Mouse (Mus musculus) CH12.LX (cell line): ENCODE data around the gene Epha3. TPM values are rescaled to one million over a fixed set of nuclear protein-coding genes. Genes with fewer than 3 reads are reported as not detected.

ENCODE experiments used
- DNase-seq: peaks from one replicate; pipeline ENCODE4 v3.0.0-alpha.2; 2013; ENCODE audit errors: extremely low read depth
- H3K27ac ChIP-seq: 2 replicates; pipeline ENCODE4 v1.5.1; 2012; ENCODE audit warnings: low read depth, mild to moderate bottlenecking, control low read depth, moderate library complexity; ENCODE audit not compliant: insufficient read depth
- H3K27me3 ChIP-seq: replicated peaks from 2 replicates; pipeline ENCODE3; 2012; ENCODE audit warnings: inconsistent platforms
- H3K36me3 ChIP-seq, 2 experiments: replicated peaks in 1 of 2; 2 replicates each; pipeline versions ENCODE3 to v1.6.1; 2012; ENCODE audit warnings: inconsistent platforms in 1 of 2, low read length in 1 of 2, mild to moderate bottlenecking in 1 of 2, mixed read lengths in 1 of 2, moderate library complexity in 1 of 2; ENCODE audit not compliant: control insufficient read depth in 1 of 2, insufficient read depth in 1 of 2
- H3K4me1 ChIP-seq, 2 experiments: 2 replicates each; pipeline ENCODE4 v1.6.1; 2012; ENCODE audit warnings: inconsistent platforms in 1 of 2, moderate library complexity in 1 of 2; ENCODE audit not compliant: insufficient read depth in 2 of 2, control insufficient read depth in 1 of 2
- H3K4me2 ChIP-seq: 2 replicates; pipeline ENCODE4 v1.6.1; 2012; ENCODE audit warnings: low read depth, mild to moderate bottlenecking, control low read depth; ENCODE audit not compliant: poor library complexity, insufficient read depth, severe bottlenecking
- H3K4me3 ChIP-seq, 3 experiments: fragments of 150-350 bp in 1 of 3; sonication (generic) in 1 of 3; replicated peaks in 1 of 3; 2 replicates each; pipeline versions ENCODE3 to v1.5.1; 2011 to 2012; ENCODE audit warnings: low read depth in 2 of 3, low read length in 2 of 3, mild to moderate bottlenecking in 2 of 3, moderate library complexity in 2 of 3, control low read depth in 1 of 3, improper control_type of control experiment in 1 of 3, inconsistent platforms in 1 of 3, mixed read lengths in 1 of 3; ENCODE audit not compliant: poor library complexity in 1 of 3
- H3K79me2 ChIP-seq: replicated peaks from 2 replicates; pipeline ENCODE4 v1.6.1; 2012; ENCODE audit warnings: mild to moderate bottlenecking, moderate library complexity; ENCODE audit not compliant: control insufficient read depth, poor library complexity, insufficient read depth, severe bottlenecking; ENCODE audit errors: extremely low read depth
- H3K9ac ChIP-seq: 2 replicates; pipeline ENCODE4 v1.6.1; 2012; ENCODE audit warnings: low read depth, mild to moderate bottlenecking, control low read depth, moderate library complexity; ENCODE audit not compliant: insufficient read depth
- H3K9me3 ChIP-seq: replicated peaks from 2 replicates; pipeline ENCODE3; 2012; ENCODE audit warnings: low read length, inconsistent platforms, mixed read lengths
- BHLHE40 ChIP-seq: IDR thresholded peaks from 2 replicates; pipeline ENCODE4 v1.6.1; 2011; ENCODE audit warnings: mild to moderate bottlenecking, low read depth, low read length, improper control_type of control experiment
- CHD1 ChIP-seq: IDR thresholded peaks from 2 replicates; pipeline ENCODE4 v1.6.1; 2012; ENCODE audit warnings: low read depth, low read length, improper control_type of control experiment, inconsistent platforms
- CTCF ChIP-seq, 2 experiments: IDR thresholded peaks in 1 of 2; conservative IDR thresholded peaks in 1 of 2; 2 replicates each; pipeline ENCODE4 v1.5.1; 2011 to 2012; ENCODE audit warnings: low read depth in 2 of 2, low read length in 2 of 2, improper control_type of control experiment in 1 of 2, inconsistent platforms in 1 of 2, mild to moderate bottlenecking in 1 of 2, moderate library complexity in 1 of 2
- GABPA ChIP-seq: IDR thresholded peaks from 2 replicates; pipeline ENCODE4 v1.6.1; 2012; ENCODE audit warnings: low read depth, low read length, improper control_type of control experiment, inconsistent platforms; ENCODE audit not compliant: insufficient replicate concordance
- IRF4 ChIP-seq: IDR thresholded peaks from 2 replicates; pipeline ENCODE4 v1.6.1; 2014; ENCODE audit warnings: low read depth, mild to moderate bottlenecking, inconsistent platforms, low read length, improper control_type of control experiment
- JUN ChIP-seq: IDR thresholded peaks from 2 replicates; pipeline ENCODE4 v1.6.1; 2011; ENCODE audit warnings: low read depth, mild to moderate bottlenecking, low read length, improper control_type of control experiment, moderate library complexity; ENCODE audit not compliant: insufficient read depth
- KAT2A ChIP-seq: IDR thresholded peaks from 2 replicates; pipeline ENCODE4 v1.6.1; 2012; ENCODE audit warnings: low read length, improper control_type of control experiment, inconsistent platforms; ENCODE audit not compliant: insufficient replicate concordance
- MAFK ChIP-seq: IDR thresholded peaks from 2 replicates; pipeline ENCODE4 v1.6.1; 2011; ENCODE audit warnings: low read length, improper control_type of control experiment; ENCODE audit not compliant: insufficient replicate concordance
- MAZ ChIP-seq: IDR thresholded peaks from 2 replicates; pipeline ENCODE4 v1.6.1; 2012; ENCODE audit warnings: low read depth, mild to moderate bottlenecking, inconsistent platforms, low read length, improper control_type of control experiment, moderate library complexity
- MYC ChIP-seq: IDR thresholded peaks from 2 replicates; pipeline ENCODE4 v1.6.1; 2011; ENCODE audit warnings: low read depth, mild to moderate bottlenecking, improper control_type of control experiment, low read length
- NRF1 ChIP-seq: IDR thresholded peaks from 2 replicates; pipeline ENCODE4 v1.6.1; 2014; ENCODE audit warnings: low read depth, mild to moderate bottlenecking, inconsistent platforms, low read length, improper control_type of control experiment, moderate library complexity
- POLR2AphosphoS2 ChIP-seq: IDR thresholded peaks from 2 replicates; pipeline ENCODE4 v1.6.1; 2011; ENCODE audit warnings: low read depth, low read length, improper control_type of control experiment
- RAD21 ChIP-seq: IDR thresholded peaks from 2 replicates; pipeline ENCODE4 v1.6.1; 2011; ENCODE audit warnings: low read depth, mild to moderate bottlenecking, low read length, improper control_type of control experiment, moderate library complexity
- RCOR1 ChIP-seq: conservative IDR thresholded peaks from 2 replicates; pipeline ENCODE4 v1.6.1; 2012; ENCODE audit warnings: low read depth, mild to moderate bottlenecking, inconsistent platforms, low read length, improper control_type of control experiment
- SIN3A ChIP-seq: IDR thresholded peaks from 2 replicates; pipeline ENCODE4 v1.6.1; 2012; ENCODE audit warnings: low read length, improper control_type of control experiment, inconsistent platforms
- TCF12 ChIP-seq: IDR thresholded peaks from 2 replicates; pipeline ENCODE4 v1.6.1; 2014; ENCODE audit warnings: low read depth, mild to moderate bottlenecking, inconsistent platforms, low read length, improper control_type of control experiment
- USF1 ChIP-seq: IDR thresholded peaks from 2 replicates; pipeline ENCODE4 v1.6.1; 2014; ENCODE audit warnings: low read depth, mild to moderate bottlenecking, inconsistent platforms, low read length, improper control_type of control experiment
- ZKSCAN1 ChIP-seq: IDR thresholded peaks from 2 replicates; pipeline ENCODE4 v1.6.1; 2012; ENCODE audit warnings: low read depth, inconsistent platforms, low read length, improper control_type of control experiment, borderline replicate concordance
- ZNF384 ChIP-seq: IDR thresholded peaks from 2 replicates; pipeline ENCODE4 v1.6.1; 2012; ENCODE audit warnings: low read depth, low read length, improper control_type of control experiment, inconsistent platforms
- dilution Hi-C: fragments of 300-500 bp; cut with MboI; formaldehyde crosslinking; loops from 2 replicates; pipeline ENCODE4 v1.14.3; 2020; ENCODE audit warnings: low sequenced_read_pairs; ENCODE audit not compliant: extremely low pct_unique_long_range_greater_than_20kb, extremely low pct_ligation_motif_present
- in situ Hi-C: fragments of 300-500 bp; cut with MboI; formaldehyde crosslinking; loops from 3 replicates; pipeline ENCODE4 v1.14.3; 2019; ENCODE audit warnings: low sequenced_read_pairs, low pct_ligation_motif_present, low pct_unique_long_range_greater_than_20kb, mixed read lengths
- polyA plus RNA-seq: library from polyadenylated mRNA; unstranded; fragments of >175 nt; gene quantifications from 2 replicates; pipeline ENCODE4 v1.2.1, GENCODE M21; 2012; ENCODE audit warnings: low read depth; ENCODE audit not compliant: insufficient read length
- total RNA-seq, 2 experiments: library from RNA; depleted of rRNA; stranded (reverse); fragments of 300-350 nt in 1 of 2; fragments of >200 nt in 1 of 2; gene quantifications; 2 replicates each; pipeline ENCODE4 v1.2.3; 2012 to 2014

Gene Epha3
- total and polyA plus RNA-seq, 3 experiments, result not detected

DNA sequence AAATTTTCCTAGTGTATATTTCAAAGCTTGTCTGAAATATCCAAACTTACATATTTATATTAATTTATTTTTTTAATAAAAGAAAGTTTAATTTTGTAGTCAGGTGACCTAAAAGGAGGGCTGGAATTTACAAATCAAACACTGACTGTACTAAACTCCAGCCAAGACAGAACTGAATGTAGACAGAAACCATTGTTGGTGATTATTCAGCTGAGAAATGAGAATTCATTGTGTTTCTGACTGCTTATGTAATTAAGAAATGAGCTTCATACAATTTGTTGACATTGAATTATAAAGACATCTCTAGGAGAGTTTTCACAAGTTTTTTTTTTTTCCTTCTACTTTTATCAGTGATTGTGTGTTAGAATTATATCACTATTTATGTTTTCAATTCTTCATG is 55.0 kb downstream of the Epha3 start:
- DNase-seq, result no peak
- H3K36me3 ChIP-seq, result no peaks in the 10 kb centered on the region
- no peaks in the 10 kb centered on the region for H3K4me1 ChIP-seq
- dilution Hi-C loops, result no loop called here
- no peak for TF ChIP-seq RCOR1
- TF ChIP-seq POLR2AphosphoS2, result no peak
- no peak for TF ChIP-seq MYC
- no peak for TF ChIP-seq GABPA
- TF ChIP-seq JUN, result no peak
- TF ChIP-seq CTCF (conservative IDR thresholded peaks at IDR 0.05 in 1 of 2, IDR thresholded peaks at IDR 0.05 in 1 of 2; ENCODE audit: low read depth in 2 of 2, low read length in 2 of 2), result no peak
- TF ChIP-seq ZNF384, result no peak
- no peak overlapping the region for H3K27ac ChIP-seq
- H3K27me3 ChIP-seq, result no peaks in the 10 kb centered on the region
- in situ Hi-C loops, result no loop called here
- peaks cover 35% of the 10 kb centered on the region for H3K9me3 ChIP-seq
- H3K9ac ChIP-seq, result no peak overlapping the region
- no peaks in the 10 kb centered on the region for H3K79me2 ChIP-seq
- H3K4me2 ChIP-seq, result no peak overlapping the region
- H3K4me3 ChIP-seq, result no peak overlapping the region

DNA sequence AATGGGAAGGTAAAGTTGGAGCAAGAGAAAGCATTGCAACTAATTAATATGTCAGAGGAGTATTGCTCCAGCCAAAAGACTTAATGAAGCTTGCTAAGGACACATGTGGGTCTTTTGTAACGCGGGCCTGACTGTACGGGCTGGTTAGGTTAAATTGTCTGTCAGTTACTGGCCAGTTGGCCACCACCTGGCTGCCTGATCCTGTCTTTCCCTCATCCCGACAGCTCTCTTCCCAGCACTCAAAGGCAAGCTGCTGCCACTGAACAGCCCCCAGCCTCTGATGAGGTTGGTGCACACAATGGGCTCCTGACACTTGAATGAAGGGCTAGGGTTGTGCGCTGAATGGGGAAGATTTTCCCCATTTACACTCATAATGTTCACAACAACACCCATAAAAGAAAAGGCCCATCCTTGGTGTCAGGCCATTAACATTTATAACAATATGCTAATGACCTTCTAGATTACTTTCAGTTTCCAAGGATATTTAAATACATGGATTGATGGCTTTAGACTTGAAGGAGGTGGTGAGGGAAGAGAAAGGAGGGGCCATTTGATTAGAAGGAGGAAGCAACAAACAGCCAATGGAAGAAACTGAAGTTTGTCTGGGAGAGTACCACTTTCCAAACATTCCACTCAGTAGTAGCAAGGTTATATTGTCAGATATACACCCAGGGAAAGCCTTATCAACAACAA is 57.4 kb downstream of the Epha3 start:
- Histone ChIP-seq H3K27me3 (no peaks in the 10 kb centered on the region), H3K79me2 (no peaks in the 10 kb centered on the region), H3K4me3 (no peak overlapping the region), H3K9me3 (peaks cover 31% of the 10 kb centered on the region), H3K4me1 (no peaks in the 10 kb centered on the region), H3K27ac (no peak overlapping the region), H3K4me2 (no peak overlapping the region), H3K36me3 (no peaks in the 10 kb centered on the region), H3K9ac (no peak overlapping the region)
- DNase-seq, result no peak
- in situ Hi-C loops, result no loop called here
- dilution Hi-C loops, result no loop called here
- no peak for TF ChIP-seq USF1
- TF ChIP-seq RAD21, result no peak
- TF ChIP-seq POLR2AphosphoS2, result no peak
- no peak for TF ChIP-seq ZNF384
- TF ChIP-seq CHD1, result no peak
- TF ChIP-seq ZKSCAN1, result no peak
- TF ChIP-seq MAFK, result no peak
- no peak for TF ChIP-seq TCF12
- no peak for TF ChIP-seq IRF4
- no peak for TF ChIP-seq NRF1
- TF ChIP-seq SIN3A, result no peak
- no peak for TF ChIP-seq MAZ
- TF ChIP-seq BHLHE40, result no peak
- TF ChIP-seq KAT2A, result no peak
